Mouse (Mus musculus): ENCODE measurements around the gene Rhoh. TPM values are rescaled to one million over a fixed set of nuclear protein-coding genes. Genes with fewer than 3 reads are reported as not detected.

Gene Rhoh
- polyA plus RNA-seq, 1 experiment = 1.8 TPM

DNA sequence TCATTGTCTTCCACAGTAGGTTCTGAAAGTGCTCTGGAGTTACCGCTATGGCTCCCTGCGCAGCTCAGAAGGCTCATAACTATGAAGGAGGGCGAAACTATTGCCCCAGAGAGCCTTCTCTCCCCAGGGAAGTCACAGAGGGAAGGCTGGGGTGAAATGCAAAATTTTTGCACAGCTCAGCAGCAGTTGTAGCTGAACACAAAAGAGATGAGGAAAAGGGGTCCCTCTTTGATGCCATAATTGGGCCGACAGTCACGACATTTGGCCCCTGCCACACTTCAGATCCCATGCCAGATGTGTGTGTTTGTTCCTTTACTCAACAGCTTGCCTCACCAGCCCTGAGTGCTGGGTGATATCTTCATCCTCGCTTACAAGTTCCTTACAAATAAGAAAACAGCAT lies 65.7 kb downstream of the Rhoh start:
- DNase-seq = no peak
- H3K4me1 ChIP-seq (ENCODE audit: control insufficient read depth, insufficient read depth, low read length) = no peaks in the 10 kb centered on the region
- H3K27ac ChIP-seq (ENCODE audit: insufficient read depth, low read depth, low read length) = no peak overlapping the region
- H3K36me3 ChIP-seq (ENCODE audit: control insufficient read depth, insufficient read depth, low read length) = no peaks in the 10 kb centered on the region
- no peak overlapping the region for H3K4me3 ChIP-seq (ENCODE audit: insufficient read depth, low read depth, low read length)
- TF ChIP-seq POLR2A (IDR thresholded peaks at IDR 0.05; ENCODE audit: low read depth, low read length) (no peak), CTCF (conservative IDR thresholded peaks at IDR 0.05; ENCODE audit: insufficient read depth, insufficient read length, low read depth, low read length) (no peak)
- 92% methylated on average over 6 of the region's 6 CpGs for WGBS
- H3K27me3 ChIP-seq (replicated peaks; ENCODE audit: control insufficient read depth, insufficient read depth, low read length) = no peaks in the 10 kb centered on the region

DNA sequence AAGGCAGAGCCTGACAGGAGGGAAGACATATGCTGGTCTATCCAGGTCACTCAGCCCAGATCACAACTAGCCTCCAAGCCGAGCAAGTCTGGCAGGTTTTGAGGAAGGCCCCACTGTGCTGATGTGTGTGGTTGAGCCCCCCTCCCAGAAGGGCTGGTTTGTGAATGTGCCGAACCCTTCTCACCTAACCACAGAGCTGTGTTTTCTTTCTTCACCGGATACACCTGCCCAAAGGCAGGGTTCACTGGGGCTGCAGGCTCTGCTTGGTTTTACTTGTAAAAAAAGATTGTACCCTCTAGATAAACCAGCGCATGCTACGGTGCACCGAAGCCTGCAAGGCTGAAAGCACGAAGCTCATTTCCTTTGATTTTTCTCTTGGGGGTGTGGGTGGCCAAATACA lies 68.1 kb downstream of the Rhoh start:
- Histone ChIP-seq H3K4me3 (ENCODE audit: insufficient read depth, low read depth, low read length) (no peak overlapping the region), H3K27me3 (replicated peaks; ENCODE audit: control insufficient read depth, insufficient read depth, low read length) (no peaks in the 10 kb centered on the region), H3K4me1 (ENCODE audit: control insufficient read depth, insufficient read depth, low read length) (no peaks in the 10 kb centered on the region), H3K36me3 (ENCODE audit: control insufficient read depth, insufficient read depth, low read length) (no peaks in the 10 kb centered on the region), H3K27ac (ENCODE audit: insufficient read depth, low read depth, low read length) (no peak overlapping the region)
- DNase-seq = no peak
- WGBS = 69% methylated on average over 7 of the region's 7 CpGs
- TF ChIP-seq CTCF (conservative IDR thresholded peaks at IDR 0.05; ENCODE audit: insufficient read depth, insufficient read length, low read depth, low read length) (no peak), POLR2A (IDR thresholded peaks at IDR 0.05; ENCODE audit: low read depth, low read length) (no peak)

DNA sequence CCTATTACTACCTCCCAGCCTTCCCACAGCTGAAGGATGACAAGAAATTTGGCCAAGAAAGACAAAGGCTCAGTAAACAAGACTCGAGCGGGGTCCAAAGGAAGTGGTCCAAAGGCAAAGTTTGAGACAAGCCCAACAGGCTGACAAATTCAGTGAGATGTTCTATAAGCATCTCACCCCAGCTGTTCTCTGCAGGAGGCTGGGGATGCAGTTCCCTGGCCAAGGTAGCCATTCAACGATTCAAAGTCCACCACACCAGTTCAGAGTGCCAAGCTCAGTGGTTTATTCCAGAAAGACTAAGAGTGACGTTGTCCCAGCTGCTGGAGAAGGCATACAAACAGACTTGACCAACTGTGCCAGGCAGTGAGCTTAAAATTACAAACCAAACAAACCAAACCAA lies 69.2 kb downstream of the Rhoh start:
- no peak for TF ChIP-seq CTCF (conservative IDR thresholded peaks at IDR 0.05; ENCODE audit: insufficient read depth, insufficient read length, low read depth, low read length)
- Histone ChIP-seq H3K4me3 (ENCODE audit: insufficient read depth, low read depth, low read length) (no peak overlapping the region), H3K4me1 (ENCODE audit: control insufficient read depth, insufficient read depth, low read length) (no peaks in the 10 kb centered on the region), H3K27ac (ENCODE audit: insufficient read depth, low read depth, low read length) (no peak overlapping the region), H3K27me3 (replicated peaks; ENCODE audit: control insufficient read depth, insufficient read depth, low read length) (no peaks in the 10 kb centered on the region), H3K36me3 (ENCODE audit: control insufficient read depth, insufficient read depth, low read length) (no peaks in the 10 kb centered on the region)
- WGBS = 57% methylated on average over 4 of the region's 4 CpGs
- DNase-seq = peak; percentile 70

DNA sequence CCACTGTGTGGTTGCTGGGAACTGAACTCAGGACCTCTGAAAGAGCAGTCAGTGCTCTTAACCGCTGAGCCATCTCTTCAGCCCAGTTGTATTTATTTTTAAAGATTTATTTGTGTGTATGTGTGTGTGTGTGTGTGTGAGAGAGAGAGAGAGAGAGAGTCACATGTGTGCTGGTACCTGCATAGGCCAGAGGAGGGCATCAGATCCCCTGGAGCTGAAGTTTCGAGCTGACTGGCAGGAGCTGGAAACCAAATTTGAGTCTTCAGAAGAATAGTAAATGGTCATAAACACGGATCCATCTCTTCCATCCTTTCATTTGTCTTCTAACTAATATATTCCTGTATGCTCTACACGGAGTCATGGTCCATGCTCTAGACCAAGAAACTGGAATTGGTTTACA lies 72.2 kb downstream of the Rhoh start:
- Histone ChIP-seq H3K36me3 (ENCODE audit: control insufficient read depth, insufficient read depth, low read length) (no peaks in the 10 kb centered on the region), H3K4me1 (ENCODE audit: control insufficient read depth, insufficient read depth, low read length) (no peaks in the 10 kb centered on the region), H3K4me3 (ENCODE audit: insufficient read depth, low read depth, low read length) (no peak overlapping the region), H3K27me3 (replicated peaks; ENCODE audit: control insufficient read depth, insufficient read depth, low read length) (no peaks in the 10 kb centered on the region), H3K27ac (ENCODE audit: insufficient read depth, low read depth, low read length) (no peak overlapping the region)
- 95% methylated on average over 4 of the region's 4 CpGs for WGBS
- DNase-seq = no peak
- TF ChIP-seq CTCF (conservative IDR thresholded peaks at IDR 0.05; ENCODE audit: insufficient read depth, insufficient read length, low read depth, low read length) (no peak), POLR2A (IDR thresholded peaks at IDR 0.05; ENCODE audit: low read depth, low read length) (no peak)

DNA sequence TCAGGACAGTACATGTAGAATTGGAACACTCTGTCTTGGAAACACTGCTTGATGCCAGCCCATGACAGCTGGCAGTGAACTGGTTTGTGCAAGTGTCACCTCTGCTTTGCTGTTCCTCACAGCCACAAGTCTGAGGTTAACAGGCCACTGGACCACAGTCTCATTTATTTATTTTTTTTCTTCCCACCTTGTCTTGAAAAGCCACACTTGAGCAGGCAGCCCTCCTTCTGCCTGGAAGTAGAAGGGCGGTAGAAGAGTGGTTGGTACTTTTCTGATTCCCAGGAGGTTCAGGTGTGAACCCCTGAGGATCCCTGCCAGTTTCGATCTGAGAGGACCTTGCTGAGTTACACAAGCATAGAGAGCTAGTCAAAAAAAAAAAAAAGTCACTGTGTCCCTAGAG lies 72.8 kb downstream of the Rhoh start:
- TF ChIP-seq CTCF (conservative IDR thresholded peaks at IDR 0.05; ENCODE audit: insufficient read depth, insufficient read length, low read depth, low read length) (no peak), POLR2A (IDR thresholded peaks at IDR 0.05; ENCODE audit: low read depth, low read length) (no peak)
- 79% methylated on average over 2 of the region's 2 CpGs for WGBS
- no peak overlapping the region for H3K27ac ChIP-seq (ENCODE audit: insufficient read depth, low read depth, low read length)
- H3K4me1 ChIP-seq (ENCODE audit: control insufficient read depth, insufficient read depth, low read length) = no peaks in the 10 kb centered on the region
- no peaks in the 10 kb centered on the region for H3K36me3 ChIP-seq (ENCODE audit: control insufficient read depth, insufficient read depth, low read length)
- H3K27me3 ChIP-seq (replicated peaks; ENCODE audit: control insufficient read depth, insufficient read depth, low read length) = no peaks in the 10 kb centered on the region
- no peak overlapping the region for H3K4me3 ChIP-seq (ENCODE audit: insufficient read depth, low read depth, low read length)
- DNase-seq = no peak

DNA sequence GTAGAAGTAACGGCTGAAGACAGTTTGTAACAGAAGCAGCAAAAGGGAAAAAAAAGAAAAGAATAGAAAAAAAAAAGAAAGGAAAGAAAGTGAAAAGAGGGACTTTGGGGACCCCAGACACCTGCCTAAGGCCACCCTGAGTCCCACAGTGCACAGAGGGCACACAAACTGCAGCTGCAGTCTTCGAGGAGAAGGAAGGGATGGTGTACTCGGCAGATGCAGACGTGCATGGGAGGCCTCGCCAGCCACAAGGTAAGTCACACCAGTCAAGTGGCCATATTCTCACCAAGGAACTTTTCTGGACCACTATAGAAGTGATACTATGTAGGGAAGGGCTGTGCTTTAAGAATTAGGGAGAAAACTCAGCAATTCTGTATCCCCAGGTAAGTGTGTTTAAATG lies 73.8 kb downstream of the Rhoh start, which contains the start of gene Chrna9:
Chrna9 (plus strand) TSS at position 139 of the 400 bp plus-strand sequence.
- H3K36me3 ChIP-seq (ENCODE audit: control insufficient read depth, insufficient read depth, low read length) = no peaks in the 10 kb centered on the region
- no peak for DNase-seq
- no peaks in the 10 kb centered on the region for H3K4me1 ChIP-seq (ENCODE audit: control insufficient read depth, insufficient read depth, low read length)
- no peak within 1 kb of the TSS for H3K27ac ChIP-seq (ENCODE audit: insufficient read depth, low read depth, low read length)
- WGBS = 84% methylated on average over 5 of the region's 5 CpGs
- no peak for TF ChIP-seq CTCF (conservative IDR thresholded peaks at IDR 0.05; ENCODE audit: insufficient read depth, insufficient read length, low read depth, low read length)
- TF ChIP-seq POLR2A (IDR thresholded peaks at IDR 0.05; ENCODE audit: low read depth, low read length) = no peak
- no peak within 1 kb of the TSS for H3K4me3 ChIP-seq (ENCODE audit: insufficient read depth, low read depth, low read length)
- H3K27me3 ChIP-seq (replicated peaks; ENCODE audit: control insufficient read depth, insufficient read depth, low read length) = no peaks in the 10 kb centered on the region

DNA sequence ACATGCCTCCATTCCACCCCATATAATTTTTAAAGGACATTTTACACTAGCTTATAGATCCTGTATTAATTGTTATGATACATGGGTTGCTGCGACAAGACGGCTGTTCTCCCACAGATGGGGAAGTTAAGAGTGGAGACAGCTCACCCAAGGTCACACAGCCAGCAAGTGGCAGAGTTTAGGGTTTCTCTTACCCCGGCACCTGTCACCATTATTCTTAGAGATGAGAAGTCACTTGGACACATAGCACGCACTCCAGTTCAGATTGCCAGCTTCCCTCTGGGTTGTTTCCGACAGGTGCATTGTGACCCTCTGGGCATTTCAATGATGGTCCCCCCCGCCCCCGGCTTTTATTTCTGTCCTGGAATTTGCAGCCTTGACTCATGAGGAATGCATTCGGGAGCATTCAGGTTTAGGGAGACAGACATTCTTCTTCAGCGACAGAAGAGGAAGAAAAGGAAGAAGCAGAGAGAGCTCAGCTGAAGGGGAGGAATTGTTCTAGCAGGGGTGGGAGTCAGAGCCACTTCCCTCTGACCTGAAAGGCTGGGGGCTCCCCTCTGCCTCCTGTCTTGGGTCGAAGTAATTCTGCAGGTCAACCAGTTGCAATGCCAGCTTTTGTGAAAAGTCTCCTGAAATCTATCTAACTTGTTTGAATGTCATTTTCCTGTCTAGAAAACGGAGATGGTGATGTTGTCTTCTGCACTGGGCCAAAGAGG lies 76.2 kb downstream of the Rhoh start:
- DNase-seq = no peak
- no peak for TF ChIP-seq POLR2A (IDR thresholded peaks at IDR 0.05; ENCODE audit: low read depth, low read length)
- no peak for TF ChIP-seq CTCF (conservative IDR thresholded peaks at IDR 0.05; ENCODE audit: insufficient read depth, insufficient read length, low read depth, low read length)
- Histone ChIP-seq H3K27me3 (replicated peaks; ENCODE audit: control insufficient read depth, insufficient read depth, low read length) (no peaks in the 10 kb centered on the region), H3K36me3 (ENCODE audit: control insufficient read depth, insufficient read depth, low read length) (no peaks in the 10 kb centered on the region), H3K27ac (ENCODE audit: insufficient read depth, low read depth, low read length) (no peak overlapping the region), H3K4me1 (ENCODE audit: control insufficient read depth, insufficient read depth, low read length) (no peaks in the 10 kb centered on the region), H3K4me3 (ENCODE audit: insufficient read depth, low read depth, low read length) (no peak overlapping the region)
- 38% methylated on average over 11 of the region's 11 CpGs for WGBS
